Mouse (Mus musculus): ENCODE measurements at regions not wholly inside any gene's neighbourhood (a gene's known extent, or its start where the extent isn't known, plus 50 kb on each side); places are given as distances from the start of the nearest gene placed in this dataset.
"Not testable (repeated sequence)": the region's sequence is repeated elsewhere in the genome, so short reads cannot be mapped to it uniquely, and the experiment has no call there.

- DNase-seq: no peak
These were observed 120.4 kb upstream of the Pcsk1 start for GRCm38 (mm10) chr13:74969244-74969643.

DNA sequence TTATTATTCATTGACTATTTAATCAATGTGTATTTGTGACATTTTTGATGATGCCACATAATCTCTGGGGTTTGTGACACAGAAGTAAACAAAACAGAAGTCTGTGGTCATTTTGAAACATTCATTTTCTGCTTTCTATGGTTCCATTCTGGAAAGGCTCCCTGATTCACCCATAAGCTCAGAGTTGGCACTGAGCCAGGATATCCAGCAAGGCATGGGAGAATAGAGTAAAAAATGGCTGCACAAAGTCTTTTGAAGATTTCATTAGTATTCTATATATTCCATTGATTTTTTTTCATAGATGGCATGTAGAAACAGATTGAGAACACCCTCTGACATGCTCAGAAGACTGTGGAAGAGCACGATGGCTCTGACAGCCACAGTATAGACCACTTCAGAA lies 133.8 kb upstream of the Pcsk1 start:
- peak in 1 of 2 experiments; percentile 9 for DNase-seq

DNA sequence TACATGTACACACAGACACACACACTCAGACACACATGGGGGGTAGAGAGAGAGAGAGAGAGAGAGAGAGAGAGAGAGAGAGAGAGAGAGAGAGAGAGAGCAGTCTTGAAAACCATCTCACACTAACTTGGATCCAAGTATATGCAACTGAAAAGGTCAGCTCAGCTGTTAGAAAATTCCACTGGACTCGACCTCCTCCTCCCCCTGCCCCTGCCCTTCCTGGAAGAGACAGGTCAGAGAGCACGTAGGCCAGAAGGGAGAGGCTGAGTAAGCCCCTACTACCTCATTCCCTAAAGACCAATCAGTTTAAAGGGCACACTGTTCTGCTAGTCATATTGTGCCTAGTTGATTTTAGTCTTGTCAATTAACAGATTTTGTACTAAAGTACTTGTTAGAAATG lies 105.0 kb upstream of the Cast start:
- not testable (repeated sequence) for DNase-seq

DNA sequence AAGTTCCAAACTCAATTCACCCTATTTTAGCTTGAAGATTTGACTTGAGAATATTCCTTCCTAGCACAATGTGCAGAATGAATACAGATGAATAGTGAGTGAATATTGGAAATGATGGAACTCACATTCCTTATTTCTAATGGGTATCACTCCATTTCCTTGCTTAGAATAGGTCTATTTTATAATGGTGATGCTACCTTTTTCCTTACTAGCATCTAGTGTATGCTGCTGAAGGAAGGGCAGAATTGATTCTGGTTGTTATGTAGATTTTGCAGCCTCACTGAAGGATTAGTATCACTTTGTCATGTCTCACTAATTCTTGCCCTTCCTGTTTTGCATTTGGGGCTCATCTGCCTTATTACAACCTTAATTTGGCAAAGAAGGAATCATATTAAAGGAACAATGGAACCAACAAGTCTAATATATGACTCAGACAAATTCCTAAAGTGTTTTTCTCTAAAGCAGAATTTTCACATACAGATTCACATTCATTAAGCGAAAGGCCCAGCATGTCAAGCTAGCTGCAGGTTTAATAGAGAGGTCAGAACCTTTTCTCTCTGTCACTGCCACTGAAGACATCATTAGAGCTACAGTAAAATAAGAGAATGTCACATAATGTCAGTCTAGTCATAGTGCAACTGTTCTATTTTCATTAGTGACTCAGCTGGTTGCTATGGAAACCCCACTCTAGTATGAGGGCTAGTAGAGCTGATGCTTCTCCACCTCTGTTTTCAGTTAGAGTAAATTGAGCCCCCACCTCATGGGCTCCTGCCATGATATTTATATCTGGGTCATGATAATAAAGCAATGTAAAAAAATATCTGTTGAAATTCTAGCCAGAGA lies 94.8 kb upstream of the Cast start:
- DNase-seq: no peak

GRCm38 (mm10) chr13:74889859-74890469 lies 81.4 kb upstream of the Cast start:
- no peak for DNase-seq

DNA sequence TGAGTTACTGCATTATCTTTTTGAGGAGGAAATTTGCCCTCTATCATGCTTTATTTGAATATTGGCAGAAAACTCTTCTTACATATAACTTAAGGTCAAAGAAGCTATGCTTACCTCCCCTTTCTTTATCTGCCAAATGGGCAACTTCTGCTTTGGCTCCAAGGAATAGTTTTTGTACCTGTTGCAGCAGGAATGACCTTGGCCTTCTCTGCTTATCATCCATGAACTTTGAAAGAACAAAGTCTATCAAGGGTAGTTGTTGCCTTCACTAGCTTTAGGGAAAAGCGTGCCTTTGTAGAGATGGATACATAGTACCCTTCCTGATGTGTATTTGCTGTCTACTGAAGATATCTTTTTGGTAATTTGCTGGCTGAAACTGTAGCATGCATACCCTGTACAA lies 59.1 kb upstream of the Cast start:
- no peak for DNase-seq

- DNase-seq: no peak
These were observed 55.4 kb upstream of the Cast start for GRCm38 (mm10) chr13:74864000-74864399.

DNA sequence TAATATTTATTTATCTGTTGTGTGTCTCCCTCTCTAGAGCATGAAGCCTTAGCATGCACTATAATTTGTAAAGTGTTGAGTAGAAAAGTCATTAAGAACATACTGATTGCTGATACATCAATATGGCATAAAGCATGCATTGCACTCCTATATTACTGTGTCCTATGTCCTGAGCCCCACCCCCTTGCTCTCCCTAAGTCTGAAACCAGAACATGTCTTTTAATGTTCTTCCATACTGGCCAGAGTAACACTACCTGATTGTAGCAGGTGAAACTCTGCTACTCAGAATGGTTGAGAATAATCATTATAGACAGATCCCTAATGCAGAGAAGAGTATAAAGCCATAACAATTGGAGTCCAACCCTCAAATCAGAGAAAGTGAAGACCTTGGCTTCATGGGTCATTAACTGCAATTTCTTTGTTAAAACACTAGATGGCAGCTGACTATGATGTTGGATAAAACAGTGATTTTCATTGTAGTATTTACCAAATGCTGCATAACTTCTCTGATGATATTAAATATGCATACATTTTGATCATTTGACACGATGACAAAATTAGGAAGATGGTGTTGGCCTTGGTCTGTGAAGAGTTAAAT lies 52.9 kb upstream of the Cast start:
- DNase-seq: no peak

All from kidney, postnatal 25 days (tissue).